Mouse (Mus musculus) heart, embryonic 10.5 days (tissue): ENCODE results near the gene Mnd1. TPM values are rescaled to one million over a fixed set of nuclear protein-coding genes. Genes with fewer than 3 reads are reported as not detected.

Experiments used
- DNase-seq: peaks from one replicate; pipeline ENCODE4 v3.0.0-alpha.2; 2017; ENCODE audit warnings: low spot score
- H3K27ac ChIP-seq: fragments of 300-500 bp; sonication (generic); 2 replicates; pipeline ENCODE4 v1.5.1; 2016; ENCODE audit warnings: mild to moderate bottlenecking
- H3K27me3 ChIP-seq: fragments of 300-500 bp; sonication (generic); 2 replicates; pipeline ENCODE4 v1.6.1; 2016; ENCODE audit warnings: mild to moderate bottlenecking; ENCODE audit not compliant: poor library complexity, insufficient read depth, severe bottlenecking
- H3K36me3 ChIP-seq: fragments of 300-500 bp; sonication (generic); 2 replicates; pipeline ENCODE4 v1.6.1; 2016; ENCODE audit warnings: mild to moderate bottlenecking, moderate library complexity
- H3K4me1 ChIP-seq: fragments of 300-500 bp; sonication (generic); 2 replicates; pipeline ENCODE4 v1.6.1; 2016; ENCODE audit warnings: mild to moderate bottlenecking
- H3K4me3 ChIP-seq: fragments of 300-500 bp; sonication (generic); 2 replicates; pipeline ENCODE4 v1.5.1; 2016; ENCODE audit warnings: mild to moderate bottlenecking, moderate library complexity
- H3K9me3 ChIP-seq: fragments of 300-500 bp; sonication (generic); 2 replicates; pipeline ENCODE4 v1.6.1; 2016; ENCODE audit warnings: mild to moderate bottlenecking, moderate library complexity
- WGBS: fragments of 180-500 bp; shearing (Covaris S2); methylation state at CpG from one replicate; pipeline ENCODE4 v1.1.7; 2016; 5-methylcytosine and 5-hydroxymethylcytosine counted together
- polyA plus RNA-seq: library from polyadenylated mRNA; unstranded; fragments of >200 nt; fragmentation: Nextera tagmentation; extraction: Ambion mirVana; gene quantifications from 2 replicates; pipeline ENCODE4 v1.2.1, GENCODE M21; 2016

Mnd1 gene
- polyA plus RNA-seq, 1 experiment from 2014 or later: 14.0 TPM

- Histone ChIP-seq H3K9me3 (no peaks in the 10 kb centered on the region), H3K36me3 (no peaks in the 10 kb centered on the region), H3K4me1 (no peaks in the 10 kb centered on the region), H3K27me3 (no peaks in the 10 kb centered on the region), H3K27ac (no peak overlapping the region), H3K4me3 (no peak overlapping the region)
- DNase-seq: no peak
- WGBS: 70% methylated on average over 4 of the region's 4 CpGs
Measured at GRCm38 (mm10) chr3:84075516-84075915, 80.1 kb downstream of the Mnd1 start.

DNA sequence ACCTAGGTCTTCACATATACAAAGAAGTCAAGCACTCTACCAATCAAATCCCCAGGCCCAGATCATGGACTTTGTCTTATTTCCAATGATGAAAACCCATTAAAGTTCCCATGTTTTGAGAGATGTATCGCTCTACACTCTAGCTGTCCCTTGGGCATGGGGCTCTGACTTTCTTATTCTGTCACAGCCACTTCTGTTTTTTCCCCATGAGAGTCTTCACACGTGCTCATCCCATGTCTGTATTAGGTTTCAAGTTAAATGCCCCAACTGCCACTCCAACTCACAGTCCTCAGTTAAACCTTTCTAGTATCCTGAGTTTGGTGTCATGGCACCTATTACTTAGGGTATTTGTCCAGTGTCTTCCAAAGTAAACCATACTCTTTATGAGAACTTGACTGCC, 80.8 kb downstream of the Mnd1 start:
- no peaks in the 10 kb centered on the region for H3K9me3 ChIP-seq
- H3K4me1 ChIP-seq: no peaks in the 10 kb centered on the region
- WGBS: 75% methylated on average over 2 of the region's 2 CpGs
- H3K36me3 ChIP-seq: no peaks in the 10 kb centered on the region
- no peak overlapping the region for H3K27ac ChIP-seq
- no peaks in the 10 kb centered on the region for H3K27me3 ChIP-seq
- DNase-seq: no peak
- H3K4me3 ChIP-seq: no peak overlapping the region

- Histone ChIP-seq H3K4me3 (no peak overlapping the region), H3K27me3 (no peaks in the 10 kb centered on the region), H3K36me3 (no peaks in the 10 kb centered on the region), H3K4me1 (no peaks in the 10 kb centered on the region), H3K27ac (no peak overlapping the region), H3K9me3 (no peaks in the 10 kb centered on the region)
- no peak for DNase-seq
- 6% methylated on average over 2 of the region's 2 CpGs for WGBS
Measured at GRCm38 (mm10) chr3:84071641-84072040, 83.9 kb downstream of the Mnd1 start.

DNA sequence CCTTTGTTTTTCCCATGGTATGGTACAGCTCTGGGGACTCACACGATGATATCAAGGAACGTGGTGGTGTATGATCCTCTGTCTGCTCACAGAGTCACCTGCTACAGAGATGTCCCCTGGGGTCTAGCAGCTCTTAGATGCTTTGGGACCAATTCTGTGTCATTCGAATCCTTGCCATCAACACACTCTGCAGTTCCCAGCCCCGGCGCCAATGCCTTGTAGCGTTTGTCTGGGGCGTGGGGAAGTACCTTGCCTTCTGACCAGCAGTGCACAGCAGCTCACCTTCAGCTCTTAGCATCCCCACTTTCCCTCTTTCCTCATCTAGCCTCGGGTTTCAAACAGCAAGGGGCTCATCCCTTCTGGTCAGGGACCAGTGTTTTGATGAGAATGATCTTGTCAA, 84.8 kb downstream of the Mnd1 start:
- 84% methylated on average over 8 of the region's 8 CpGs for WGBS
- Histone ChIP-seq H3K36me3 (no peaks in the 10 kb centered on the region), H3K27me3 (no peaks in the 10 kb centered on the region), H3K4me1 (no peaks in the 10 kb centered on the region), H3K4me3 (no peak overlapping the region), H3K27ac (no peak overlapping the region), H3K9me3 (no peaks in the 10 kb centered on the region)
- DNase-seq: no peak

- Histone ChIP-seq H3K36me3 (no peaks in the 10 kb centered on the region), H3K27me3 (no peaks in the 10 kb centered on the region)
- 81% methylated on average over 13 of the region's 13 CpGs for WGBS
Measured at GRCm38 (mm10) chr3:84068831-84069709, 86.5 kb downstream of the Mnd1 start.

DNA sequence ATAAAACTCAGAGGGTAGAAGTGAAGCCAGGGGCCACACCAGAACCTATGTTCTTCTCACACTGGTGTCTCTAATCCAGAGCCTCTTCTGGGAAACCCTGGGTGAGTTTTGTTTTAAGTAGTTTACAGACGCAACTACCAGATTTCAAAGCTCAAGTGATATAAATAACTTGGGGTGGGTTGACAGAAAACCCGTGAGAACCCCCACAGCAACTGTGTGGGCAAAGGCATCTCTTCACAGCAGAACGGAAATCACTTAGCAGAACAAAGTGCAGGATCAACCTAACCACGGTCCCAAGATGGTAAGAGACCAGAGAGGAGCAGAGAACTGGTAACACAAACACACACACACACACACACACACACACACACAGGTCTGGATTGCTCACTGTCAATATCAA, 89.8 kb downstream of the Mnd1 start:
- no peaks in the 10 kb centered on the region for H3K36me3 ChIP-seq
- peaks cover 9% of the 10 kb centered on the region for H3K4me1 ChIP-seq
- H3K4me3 ChIP-seq: no peak overlapping the region
- H3K9me3 ChIP-seq: no peaks in the 10 kb centered on the region
- WGBS: 68% methylated on average over 4 of the region's 4 CpGs
- no peak for DNase-seq
- no peaks in the 10 kb centered on the region for H3K27me3 ChIP-seq
- H3K27ac ChIP-seq: no peak overlapping the region

More at GRCm38 (mm10) chr3:84068831-84069709, 86.5 kb downstream of the Mnd1 start:
- no peak for DNase-seq
- no peak overlapping the region for H3K4me3 ChIP-seq
- no peaks in the 10 kb centered on the region for H3K9me3 ChIP-seq
- no peak overlapping the region for H3K27ac ChIP-seq
- H3K4me1 ChIP-seq: no peaks in the 10 kb centered on the region

GRCm38 (mm10) chr3:84063369-84063914, 92.1 kb downstream of the Mnd1 start:
- DNase-seq: no peak
- no peaks in the 10 kb centered on the region for H3K36me3 ChIP-seq
- peaks cover 18% of the 10 kb centered on the region for H3K4me1 ChIP-seq
- H3K27me3 ChIP-seq: no peaks in the 10 kb centered on the region
- no peak overlapping the region for H3K4me3 ChIP-seq
- 84% methylated on average over 2 of the region's 2 CpGs for WGBS
- H3K27ac ChIP-seq: no peak overlapping the region
- no peaks in the 10 kb centered on the region for H3K9me3 ChIP-seq

DNA sequence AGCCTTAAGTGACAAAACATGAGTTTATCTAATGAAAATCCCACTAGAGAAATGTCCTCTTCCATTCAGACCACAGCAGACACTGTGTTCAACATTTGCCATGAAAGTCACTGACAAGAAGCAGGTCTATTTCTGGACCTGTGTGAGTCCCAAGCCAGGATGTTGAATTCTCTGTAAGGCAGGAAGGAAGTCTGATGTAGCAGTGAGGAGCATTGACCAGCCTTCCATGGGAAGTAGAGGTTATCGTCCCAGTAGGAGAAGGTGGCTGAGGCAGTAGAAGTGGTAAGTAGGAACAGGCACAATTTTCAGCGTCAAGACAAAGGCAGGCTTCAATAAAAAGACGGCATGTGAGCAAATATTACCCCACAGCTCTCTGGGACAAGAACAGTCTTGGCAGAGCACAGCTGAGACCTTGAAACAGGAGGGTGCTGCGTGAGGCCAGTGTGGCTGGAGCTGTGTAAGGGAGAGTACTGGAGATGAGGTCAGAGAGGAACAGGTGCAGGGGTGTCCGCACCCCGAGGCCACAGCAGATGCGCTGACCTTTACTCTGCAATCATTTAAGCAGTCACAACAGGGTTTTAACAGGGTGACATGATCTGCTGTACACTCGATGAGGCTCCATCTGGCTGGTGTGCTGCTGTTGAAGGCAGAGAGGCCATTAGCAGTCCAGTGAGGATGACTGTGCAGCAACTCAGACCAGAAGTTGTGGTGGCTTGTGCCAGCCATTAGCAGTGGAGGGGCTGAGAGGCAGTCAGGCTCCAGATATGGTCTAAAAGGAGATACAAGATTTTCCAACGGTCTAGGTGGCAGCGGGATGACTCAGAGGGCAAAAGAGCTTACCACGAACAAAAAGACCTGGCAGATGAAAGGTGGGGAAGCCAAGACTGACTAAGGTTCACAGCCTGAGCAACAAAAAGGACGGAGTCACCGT, 93.8 kb downstream of the Mnd1 start:
- no peaks in the 10 kb centered on the region for H3K36me3 ChIP-seq
- peak overlapping the region; percentile 74 for H3K27ac ChIP-seq
- peaks cover 18% of the 10 kb centered on the region for H3K4me1 ChIP-seq
- no peaks in the 10 kb centered on the region for H3K27me3 ChIP-seq
- 69% methylated on average over 13 of the region's 13 CpGs for WGBS
- no peak for DNase-seq
- no peaks in the 10 kb centered on the region for H3K9me3 ChIP-seq
- H3K4me3 ChIP-seq: no peak overlapping the region

GRCm38 (mm10) chr3:84060946-84061345, 94.6 kb downstream of the Mnd1 start:
- Histone ChIP-seq H3K27me3 (no peaks in the 10 kb centered on the region), H3K9me3 (no peaks in the 10 kb centered on the region), H3K4me1 (peaks cover 18% of the 10 kb centered on the region), H3K27ac (no peak overlapping the region), H3K36me3 (no peaks in the 10 kb centered on the region), H3K4me3 (no peak overlapping the region)
- DNase-seq: no peak
- 82% methylated on average over 5 of the region's 5 CpGs for WGBS

DNA sequence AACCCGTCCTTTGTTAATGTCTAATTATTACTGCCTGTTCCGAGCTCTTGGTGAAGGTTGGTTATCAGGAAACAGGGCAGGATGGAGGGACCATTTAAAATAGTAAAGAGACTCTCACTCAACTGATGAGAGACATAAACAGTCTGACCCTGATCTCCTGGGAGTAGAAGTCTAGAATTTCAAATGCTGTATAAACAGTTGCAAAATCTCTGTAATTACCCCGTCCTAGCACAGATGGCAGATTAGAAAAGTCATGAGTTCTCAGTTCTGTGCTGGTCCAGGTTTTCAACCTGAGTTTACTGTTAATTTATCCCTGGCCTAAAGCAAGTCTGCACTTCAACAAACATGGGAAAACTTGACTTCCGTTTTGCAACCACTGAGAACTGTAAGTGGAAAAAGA, 95.5 kb downstream of the Mnd1 start:
- no peaks in the 10 kb centered on the region for H3K36me3 ChIP-seq
- peaks cover 18% of the 10 kb centered on the region for H3K4me1 ChIP-seq
- 44% methylated on average over 4 of the region's 4 CpGs for WGBS
- H3K4me3 ChIP-seq: no peak overlapping the region
- no peak overlapping the region for H3K27ac ChIP-seq
- DNase-seq: no peak
- H3K9me3 ChIP-seq: no peaks in the 10 kb centered on the region
- no peaks in the 10 kb centered on the region for H3K27me3 ChIP-seq

DNA sequence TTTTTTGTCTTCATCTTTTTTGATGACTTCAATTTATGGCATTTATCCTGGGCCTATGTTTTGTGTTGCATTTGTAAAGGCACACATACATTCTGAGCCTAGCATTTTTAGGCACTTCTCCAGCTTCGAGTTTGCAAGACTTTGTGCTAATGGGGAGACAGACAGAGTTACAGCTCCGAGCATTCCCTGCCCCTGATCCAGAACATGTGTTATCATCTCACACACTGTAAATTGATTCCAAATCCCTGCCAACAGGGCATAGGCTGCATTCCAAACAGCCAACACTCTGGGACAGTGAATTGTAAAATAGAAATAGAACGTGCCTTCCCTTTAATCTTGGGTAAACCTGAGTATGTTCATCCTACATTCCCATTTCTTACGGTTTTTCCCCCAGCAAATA, 95.9 kb downstream of the Mnd1 start:
- Histone ChIP-seq H3K4me3 (no peak overlapping the region), H3K27ac (no peak overlapping the region; the same call in 1 of the 2 replicates), H3K27me3 (no peaks in the 10 kb centered on the region), H3K9me3 (no peaks in the 10 kb centered on the region), H3K4me1 (peaks cover 18% of the 10 kb centered on the region), H3K36me3 (no peaks in the 10 kb centered on the region)
- WGBS: 57% methylated on average over 4 of the region's 4 CpGs
- no peak for DNase-seq

- WGBS: 62% methylated on average over 13 of the region's 13 CpGs
- Histone ChIP-seq H3K4me3 (no peak overlapping the region), H3K27ac (no peak overlapping the region), H3K36me3 (no peaks in the 10 kb centered on the region), H3K27me3 (no peaks in the 10 kb centered on the region), H3K9me3 (no peaks in the 10 kb centered on the region), H3K4me1 (peaks cover 18% of the 10 kb centered on the region)
- DNase-seq: no peak
Measured at GRCm38 (mm10) chr3:84059261-84059660, 96.3 kb downstream of the Mnd1 start.
